Mouse (Mus musculus): ENCODE measurements at regions not wholly inside any gene's neighbourhood (a gene's known extent, or its start where the extent isn't known, plus 50 kb on each side); places are given as distances from the start of the nearest gene placed in this dataset.

GRCm38 (mm10) chr9:14087874-14088273 lies 187.0 kb upstream of the Sesn3 start:
- Histone ChIP-seq H3K9me3 (no peaks in the 10 kb centered on the region), H3K4me3 (no peak overlapping the region), H3K4me1 (peaks cover 13% of the 10 kb centered on the region), H3K36me3 (no peaks in the 10 kb centered on the region), H3K27ac (no peak overlapping the region), H3K27me3 (ENCODE audit: insufficient read depth, poor library complexity, severe bottlenecking) (0 out of 2 replicates have a peak, but pooled peaks cover 5% of the 10 kb centered on the region)
- 69% methylated on average over 4 of the region's 4 CpGs for WGBS
- peak; percentile 41 for DNase-seq (ENCODE audit: low spot score)

- Histone ChIP-seq H3K4me1 (peaks cover 16% of the 10 kb centered on the region), H3K36me3 (no peaks in the 10 kb centered on the region), H3K27ac (no peak overlapping the region), H3K4me3 (no peak overlapping the region), H3K27me3 (ENCODE audit: insufficient read depth, poor library complexity, severe bottlenecking) (0 out of 2 replicates have a peak, but pooled peaks cover 5% of the 10 kb centered on the region), H3K9me3 (no peaks in the 10 kb centered on the region)
- no peak for DNase-seq (ENCODE audit: low spot score)
- 68% methylated on average over 8 of the region's 8 CpGs for WGBS
Measured at GRCm38 (mm10) chr9:14089791-14090256, 185.0 kb upstream of the Sesn3 start.

- Histone ChIP-seq H3K4me1 (peaks cover 16% of the 10 kb centered on the region), H3K9me3 (no peaks in the 10 kb centered on the region), H3K27me3 (ENCODE audit: insufficient read depth, poor library complexity, severe bottlenecking) (0 out of 2 replicates have a peak, but pooled peaks cover 5% of the 10 kb centered on the region), H3K36me3 (no peaks in the 10 kb centered on the region), H3K27ac (no peak overlapping the region), H3K4me3 (no peak overlapping the region)
- DNase-seq (ENCODE audit: low spot score) = no peak
- 95% methylated on average over 2 of the region's 2 CpGs for WGBS
Measured at GRCm38 (mm10) chr9:14090454-14090853, 184.4 kb upstream of the Sesn3 start.

- 73% methylated on average over 8 of the region's 8 CpGs for WGBS
- H3K27me3 ChIP-seq (ENCODE audit: insufficient read depth, poor library complexity, severe bottlenecking) = 0 out of 2 replicates have a peak, but pooled peaks cover 5% of the 10 kb centered on the region
- H3K4me1 ChIP-seq = peaks cover 16% of the 10 kb centered on the region
- no peak overlapping the region for H3K4me3 ChIP-seq
- H3K9me3 ChIP-seq = no peaks in the 10 kb centered on the region
- H3K27ac ChIP-seq = no peak overlapping the region
- no peaks in the 10 kb centered on the region for H3K36me3 ChIP-seq
- DNase-seq (ENCODE audit: low spot score) = no peak
Measured at GRCm38 (mm10) chr9:14091099-14091930, 183.6 kb upstream of the Sesn3 start.

GRCm38 (mm10) chr9:14092996-14093442 lies 181.8 kb upstream of the Sesn3 start:
- WGBS = 73% methylated on average over 2 of the region's 2 CpGs
- peak; percentile 42 for DNase-seq (ENCODE audit: low spot score)
- Histone ChIP-seq H3K4me1 (peaks cover 16% of the 10 kb centered on the region), H3K27ac (0 out of 2 replicates have a peak overlapping the region, but pooled peaks have one; percentile 10), H3K9me3 (no peaks in the 10 kb centered on the region), H3K4me3 (no peak overlapping the region), H3K27me3 (ENCODE audit: insufficient read depth, poor library complexity, severe bottlenecking) (0 out of 2 replicates have a peak, but pooled peaks cover under 1% of the 10 kb centered on the region), H3K36me3 (no peaks in the 10 kb centered on the region)

GRCm38 (mm10) chr9:14103538-14103937 lies 171.3 kb upstream of the Sesn3 start:
- H3K36me3 ChIP-seq = no peaks in the 10 kb centered on the region
- no peak overlapping the region for H3K4me3 ChIP-seq
- H3K27ac ChIP-seq = no peak overlapping the region
- 68% methylated on average over 1 of the region's 1 CpGs for WGBS
- H3K9me3 ChIP-seq = no peaks in the 10 kb centered on the region
- peaks cover 3% of the 10 kb centered on the region; the same call in 1 of the 2 replicates for H3K4me1 ChIP-seq
- peaks cover 13% of the 10 kb centered on the region for H3K27me3 ChIP-seq (ENCODE audit: insufficient read depth, poor library complexity, severe bottlenecking)
- peak; percentile 13 for DNase-seq (ENCODE audit: low spot score)

- Histone ChIP-seq H3K4me3 (no peak overlapping the region), H3K4me1 (peaks cover 3% of the 10 kb centered on the region; the same call in 1 of the 2 replicates), H3K36me3 (no peaks in the 10 kb centered on the region), H3K27me3 (ENCODE audit: insufficient read depth, poor library complexity, severe bottlenecking) (peaks cover 13% of the 10 kb centered on the region), H3K9me3 (no peaks in the 10 kb centered on the region), H3K27ac (no peak overlapping the region)
- no peak for DNase-seq (ENCODE audit: low spot score)
- 30% methylated on average over 2 of the region's 2 CpGs for WGBS
Measured at GRCm38 (mm10) chr9:14104921-14105320, 169.9 kb upstream of the Sesn3 start.

GRCm38 (mm10) chr9:14106371-14106770 lies 168.5 kb upstream of the Sesn3 start:
- Histone ChIP-seq H3K27me3 (ENCODE audit: insufficient read depth, poor library complexity, severe bottlenecking) (peaks cover 13% of the 10 kb centered on the region), H3K4me1 (peaks cover 3% of the 10 kb centered on the region; the same call in 1 of the 2 replicates), H3K27ac (no peak overlapping the region), H3K36me3 (no peaks in the 10 kb centered on the region), H3K9me3 (no peaks in the 10 kb centered on the region), H3K4me3 (no peak overlapping the region)
- 86% methylated on average over 1 of the region's 1 CpGs for WGBS
- no peak for DNase-seq (ENCODE audit: low spot score)

GRCm38 (mm10) chr9:14108798-14109197 lies 166.1 kb upstream of the Sesn3 start:
- Histone ChIP-seq H3K27ac (no peak overlapping the region), H3K4me3 (no peak overlapping the region), H3K9me3 (no peaks in the 10 kb centered on the region), H3K4me1 (peaks cover 3% of the 10 kb centered on the region; the same call in 1 of the 2 replicates), H3K27me3 (ENCODE audit: insufficient read depth, poor library complexity, severe bottlenecking) (peaks cover 13% of the 10 kb centered on the region), H3K36me3 (no peaks in the 10 kb centered on the region)
- peak; percentile 51 for DNase-seq (ENCODE audit: low spot score)
- 84% methylated on average over 4 of the region's 4 CpGs for WGBS

GRCm38 (mm10) chr9:14109492-14109891 lies 165.4 kb upstream of the Sesn3 start:
- H3K27ac ChIP-seq = no peak overlapping the region
- no peak overlapping the region for H3K4me3 ChIP-seq
- no peaks in the 10 kb centered on the region for H3K9me3 ChIP-seq
- DNase-seq (ENCODE audit: low spot score) = no peak
- H3K4me1 ChIP-seq = peaks cover 3% of the 10 kb centered on the region; the same call in 1 of the 2 replicates
- H3K27me3 ChIP-seq (ENCODE audit: insufficient read depth, poor library complexity, severe bottlenecking) = peaks cover 13% of the 10 kb centered on the region
- H3K36me3 ChIP-seq = no peaks in the 10 kb centered on the region
- 75% methylated on average over 4 of the region's 4 CpGs for WGBS

GRCm38 (mm10) chr9:14111713-14112112 lies 163.2 kb upstream of the Sesn3 start:
- no peaks in the 10 kb centered on the region for H3K9me3 ChIP-seq
- WGBS = 60% methylated on average over 2 of the region's 2 CpGs
- H3K36me3 ChIP-seq = no peaks in the 10 kb centered on the region
- no peaks in the 10 kb centered on the region for H3K4me1 ChIP-seq
- peaks cover under 1% of the 10 kb centered on the region; the same call in 1 of the 2 replicates for H3K27me3 ChIP-seq (ENCODE audit: insufficient read depth, poor library complexity, severe bottlenecking)
- DNase-seq (ENCODE audit: low spot score) = peak; percentile 33
- no peak overlapping the region for H3K27ac ChIP-seq
- H3K4me3 ChIP-seq = no peak overlapping the region

- no peaks in the 10 kb centered on the region for H3K27me3 ChIP-seq (ENCODE audit: insufficient read depth, poor library complexity, severe bottlenecking)
- no peak overlapping the region for H3K27ac ChIP-seq
- H3K36me3 ChIP-seq = no peaks in the 10 kb centered on the region
- 34% methylated on average over 3 of the region's 3 CpGs for WGBS
- H3K9me3 ChIP-seq = no peaks in the 10 kb centered on the region
- H3K4me3 ChIP-seq = no peak overlapping the region
- no peak for DNase-seq (ENCODE audit: low spot score)
- no peaks in the 10 kb centered on the region for H3K4me1 ChIP-seq
Measured at GRCm38 (mm10) chr9:14115521-14115920, 159.3 kb upstream of the Sesn3 start.

- no peaks in the 10 kb centered on the region for H3K9me3 ChIP-seq
- H3K36me3 ChIP-seq = no peaks in the 10 kb centered on the region
- no peaks in the 10 kb centered on the region for H3K27me3 ChIP-seq (ENCODE audit: insufficient read depth, poor library complexity, severe bottlenecking)
- WGBS = 71% methylated on average over 8 of the region's 8 CpGs
- no peak overlapping the region for H3K27ac ChIP-seq
- H3K4me1 ChIP-seq = no peaks in the 10 kb centered on the region
- no peak overlapping the region for H3K4me3 ChIP-seq
- DNase-seq (ENCODE audit: low spot score) = no peak
Measured at GRCm38 (mm10) chr9:14116097-14116840, 158.6 kb upstream of the Sesn3 start.
